Mouse (Mus musculus) C2C12 (cell line): Measurements from ENCODE around the gene Ttyh2. TPM values are rescaled to one million over a fixed set of nuclear protein-coding genes. Genes with fewer than 3 reads are reported as not detected.
"Not testable (repeated sequence)": the region's sequence is repeated elsewhere in the genome, so short reads cannot be mapped to it uniquely, and the experiment has no call there.

ENCODE experiments used
- H3K27me3 ChIP-seq: one replicate; pipeline ENCODE4 v1.6.1; 2011; ENCODE audit not compliant: control insufficient read depth, insufficient read depth, insufficient read length
- H3K36me3 ChIP-seq: one replicate; pipeline ENCODE4 v1.6.1; 2011; ENCODE audit not compliant: control insufficient read depth, insufficient read depth
- H3K4me3 ChIP-seq: one replicate; pipeline ENCODE4 v1.5.1; 2011; ENCODE audit warnings: mild to moderate bottlenecking, control low read depth; ENCODE audit not compliant: poor library complexity, insufficient read depth, severe bottlenecking
- H3K79me2 ChIP-seq: one replicate; pipeline ENCODE4 v1.6.1; 2011; ENCODE audit not compliant: control insufficient read depth, insufficient read depth
- H3K79me3 ChIP-seq: one replicate; pipeline ENCODE4 v1.6.1; 2011; ENCODE audit warnings: low read depth, control low read depth
- H3ac ChIP-seq: one replicate; pipeline ENCODE3; 2011; ENCODE audit warnings: low read depth; ENCODE audit not compliant: control insufficient read depth, insufficient read length
- CEBPB ChIP-seq: IDR thresholded peaks from one replicate; pipeline ENCODE4 v1.6.1; 2011; ENCODE audit warnings: low read depth, mild to moderate bottlenecking, control low read depth, moderate library complexity
- CTCF ChIP-seq: IDR thresholded peaks from one replicate; pipeline ENCODE4 v1.5.1; 2011; ENCODE audit not compliant: control insufficient read depth, insufficient read depth, insufficient read length
- FOSL1 ChIP-seq: IDR thresholded peaks from one replicate; pipeline ENCODE4 v1.8.0; 2011; ENCODE audit warnings: mild to moderate bottlenecking, low read length; ENCODE audit not compliant: poor library complexity, insufficient read depth, severe bottlenecking
- MAX ChIP-seq: IDR thresholded peaks from one replicate; pipeline ENCODE4 v1.6.1; 2011; ENCODE audit warnings: mild to moderate bottlenecking, control low read depth
- MYOD1 ChIP-seq: IDR thresholded peaks from one replicate; pipeline ENCODE4 v1.6.1; 2011; ENCODE audit warnings: low read depth; ENCODE audit not compliant: control insufficient read depth, insufficient read length
- MYOG ChIP-seq: IDR thresholded peaks from one replicate; pipeline ENCODE4 v1.6.1; 2011; ENCODE audit not compliant: control insufficient read depth, insufficient read length; ENCODE audit errors: extremely low read depth
- USF1 ChIP-seq: IDR thresholded peaks from one replicate; pipeline ENCODE4 v1.6.1; 2011; ENCODE audit warnings: low read depth, mild to moderate bottlenecking, control low read depth, moderate library complexity
- polyA plus RNA-seq: library from polyadenylated mRNA; unstranded; fragments of >200 nt; fragmentation: generic; extraction: Trizol; gene quantifications from one replicate; pipeline ENCODE4 v1.2.1, GENCODE M21; 2012; ENCODE audit warnings: missing spikeins

Ttyh2 gene
- polyA plus RNA-seq, 1 experiment = 20.1 TPM

DNA sequence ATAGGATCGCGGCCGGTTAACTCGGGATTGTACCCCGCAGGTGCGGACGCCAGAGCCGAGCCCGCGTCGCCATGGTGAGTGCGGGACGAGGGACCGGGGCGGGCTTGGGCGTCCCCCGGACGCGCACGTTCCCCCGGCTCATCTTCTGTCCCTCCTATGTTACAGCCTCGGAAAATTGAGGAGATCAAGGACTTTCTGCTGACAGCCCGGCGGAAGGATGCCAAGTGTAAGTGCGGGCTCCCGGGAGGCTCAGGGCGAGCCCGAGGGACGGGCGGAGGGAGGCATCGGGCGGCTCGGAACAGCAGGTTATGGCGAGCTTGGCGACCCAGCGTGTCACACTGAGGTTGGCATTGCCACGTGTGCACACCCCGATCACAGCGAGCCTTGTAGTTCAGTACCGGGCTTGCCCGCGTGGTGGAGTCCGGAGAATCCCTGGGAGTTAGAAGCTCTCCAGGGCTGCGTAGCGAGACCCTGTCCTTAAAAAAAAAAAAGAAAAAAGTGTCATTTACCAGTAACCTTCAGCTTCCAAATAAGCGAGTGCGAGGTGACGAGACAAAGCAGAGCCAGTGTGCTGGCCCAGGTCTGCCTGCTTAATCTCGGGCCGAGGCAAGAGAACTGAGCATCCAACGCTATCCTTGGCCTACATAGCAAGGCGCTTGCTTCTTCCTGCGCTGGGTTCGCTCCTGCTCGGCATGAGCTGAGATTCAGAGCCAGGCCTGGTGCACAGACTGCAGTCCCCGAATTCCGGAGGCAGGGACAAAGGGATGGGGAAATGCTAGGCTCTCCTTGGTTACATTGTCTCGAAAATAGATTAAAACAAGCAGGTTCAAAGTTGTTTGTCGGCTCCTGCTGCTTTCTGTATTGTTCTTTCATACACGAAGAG is 6.2 kb upstream of the Ttyh2 start:
- H3K4me3 ChIP-seq = peak overlapping the region; percentile 92
- TF ChIP-seq MYOD1 (no peak), CEBPB (no peak), MYOG (no peak), USF1 (no peak), MAX (peak; percentile 54)

DNA sequence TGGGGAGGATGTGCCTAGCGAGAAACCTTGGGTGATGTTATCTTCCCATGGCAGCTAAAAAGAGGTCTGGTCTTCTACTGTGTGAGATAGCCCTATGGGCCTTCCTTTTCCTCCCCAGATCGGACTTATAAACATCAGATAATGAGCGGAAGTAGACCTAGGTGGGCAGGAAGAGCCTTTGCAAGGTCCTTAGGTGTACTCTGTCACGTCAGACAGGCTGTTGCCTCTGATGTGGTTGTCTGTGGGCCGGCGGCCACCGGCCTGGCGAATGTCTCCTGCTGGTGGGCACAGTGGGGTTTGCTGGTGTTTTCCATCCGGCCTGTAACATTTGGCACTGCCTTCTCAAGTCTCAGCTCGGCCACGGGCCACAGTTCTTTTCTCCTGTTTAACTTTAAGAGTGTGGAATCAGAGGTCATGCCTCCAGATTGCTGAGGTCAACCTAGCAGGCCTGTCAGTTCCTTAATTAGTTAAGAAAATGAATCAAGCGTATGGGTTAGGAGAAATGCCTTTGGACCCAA is 5.5 kb upstream of the Ttyh2 start:
- Histone ChIP-seq H3K36me3 (peaks cover 56% of the 10 kb centered on the region), H3K27me3 (peaks cover 5% of the 10 kb centered on the region), H3K79me3 (peaks cover 58% of the 10 kb centered on the region), H3K79me2 (peaks cover 63% of the 10 kb centered on the region), H3K4me3 (peak overlapping the region; percentile 92), H3ac (peak overlapping the region; percentile 89)
- TF ChIP-seq MAX (no peak), MYOD1 (no peak), CEBPB (no peak), USF1 (no peak), MYOG (no peak), CTCF (no peak), FOSL1 (no peak)

More for the DNA sequence above, 6.2 kb upstream of the Ttyh2 start:
- H3K79me2 ChIP-seq = peaks cover 56% of the 10 kb centered on the region
- H3K79me3 ChIP-seq = peaks cover 52% of the 10 kb centered on the region
- peaks cover 50% of the 10 kb centered on the region for H3K36me3 ChIP-seq
- peak overlapping the region; percentile 89 for H3ac ChIP-seq
- peaks cover 5% of the 10 kb centered on the region for H3K27me3 ChIP-seq

DNA sequence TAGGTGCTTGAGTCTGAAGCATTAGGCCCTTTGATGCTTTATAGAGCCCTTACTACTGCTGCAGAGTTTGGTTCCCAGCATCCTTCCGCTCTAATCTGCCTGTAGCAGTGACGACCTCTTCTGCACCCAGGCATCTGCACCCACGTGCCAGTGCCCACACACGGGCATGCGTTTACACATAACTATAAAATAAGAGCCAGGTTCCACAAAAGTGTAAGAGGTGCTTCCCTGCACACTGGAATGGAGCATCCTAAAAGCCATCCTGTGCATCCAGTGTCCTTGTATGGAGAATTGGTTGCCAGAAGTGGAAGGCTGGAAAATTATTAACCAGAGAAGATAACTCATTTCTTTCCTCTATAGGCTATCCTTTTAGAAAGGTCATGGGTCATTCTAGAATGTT is 4.1 kb upstream of the Ttyh2 start:
- H3K36me3 ChIP-seq = peaks cover 56% of the 10 kb centered on the region
- H3ac ChIP-seq = no peak overlapping the region
- H3K27me3 ChIP-seq = no peaks in the 10 kb centered on the region
- H3K79me2 ChIP-seq = peaks cover 78% of the 10 kb centered on the region
- H3K79me3 ChIP-seq = peaks cover 69% of the 10 kb centered on the region
- H3K4me3 ChIP-seq = no peak overlapping the region
- no peak for TF ChIP-seq CEBPB
- TF ChIP-seq MYOD1 = no peak
- no peak for TF ChIP-seq CTCF
- no peak for TF ChIP-seq USF1
- no peak for TF ChIP-seq MYOG
- TF ChIP-seq MAX = no peak
- TF ChIP-seq FOSL1 = no peak

DNA sequence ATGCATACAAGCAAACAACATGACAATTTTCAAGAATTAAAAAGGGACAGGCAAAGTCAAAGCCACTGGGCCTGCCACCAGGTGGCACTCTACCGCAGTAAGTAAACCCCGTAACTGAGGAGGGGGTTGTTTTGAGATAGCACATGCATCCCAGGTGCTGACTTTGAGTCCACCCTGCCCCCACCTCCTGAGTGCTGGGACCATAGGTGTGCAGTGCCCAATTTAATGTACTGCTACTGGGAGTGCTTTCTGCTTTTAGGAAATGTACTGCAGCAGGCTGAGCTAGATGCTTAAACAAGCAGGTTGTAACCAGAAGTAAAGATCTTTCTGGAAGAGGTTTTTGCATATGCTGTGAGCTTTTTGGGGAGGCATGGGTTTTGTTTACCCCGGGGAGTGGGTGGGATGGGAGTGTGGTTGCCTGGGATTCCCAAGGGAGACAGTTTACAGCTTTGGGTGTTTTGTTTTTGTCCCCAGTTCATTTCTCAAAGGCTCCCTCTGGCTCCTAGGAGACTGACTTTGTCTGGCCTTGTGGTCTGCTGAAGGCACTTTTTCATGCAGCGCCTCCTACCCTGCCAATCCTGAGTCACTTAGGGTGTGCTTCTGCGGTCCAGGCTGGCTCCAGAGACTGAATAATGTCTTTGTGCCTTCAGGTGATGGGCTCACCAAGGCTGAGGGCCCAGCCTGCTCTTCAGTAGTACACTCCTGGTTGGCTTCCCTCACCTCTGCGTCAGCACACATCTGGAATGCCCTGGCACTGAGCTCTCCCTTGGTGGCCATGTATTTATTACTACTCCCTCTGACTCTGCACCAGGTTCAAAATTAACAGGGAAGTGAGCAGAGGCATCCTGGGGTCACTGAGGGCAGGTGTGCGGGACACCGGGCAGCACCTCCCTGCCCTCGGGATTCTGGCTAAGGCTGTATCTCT is 2.2 kb upstream of the Ttyh2 start:
- H3K36me3 ChIP-seq = peaks cover 63% of the 10 kb centered on the region
- H3K79me2 ChIP-seq = peaks cover 97% of the 10 kb centered on the region
- H3ac ChIP-seq = peak overlapping the region; percentile 66
- peak; percentile 56 for TF ChIP-seq MAX
- TF ChIP-seq CTCF = no peak
- no peak for TF ChIP-seq MYOG
- no peaks in the 10 kb centered on the region for H3K27me3 ChIP-seq
- peaks cover 85% of the 10 kb centered on the region for H3K79me3 ChIP-seq
- peak overlapping the region; percentile 64 for H3K4me3 ChIP-seq

DNA sequence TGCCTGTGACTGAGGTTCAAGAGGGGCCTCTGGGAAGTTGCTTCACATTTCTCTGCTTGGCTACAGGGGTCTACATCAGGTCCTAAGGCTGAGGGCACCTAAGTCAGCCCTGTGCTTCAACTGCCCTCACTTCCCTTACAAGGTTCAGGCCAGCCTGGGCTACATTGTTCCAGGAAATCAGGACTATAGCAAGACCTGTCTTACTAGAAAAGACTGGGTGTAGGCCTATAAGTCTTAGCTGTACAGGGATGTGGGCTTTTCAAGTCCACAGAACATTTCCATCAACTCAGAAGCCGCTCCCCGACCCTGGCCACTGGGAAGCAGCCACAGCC is 1.5 kb upstream of the Ttyh2 start:
- TF ChIP-seq MYOD1 (no peak), MAX (no peak), CEBPB (no peak), MYOG (no peak), USF1 (no peak), FOSL1 (no peak), CTCF (no peak)
- H3ac ChIP-seq = peak overlapping the region; percentile 66
- H3K79me3 ChIP-seq = peaks cover 90% of the 10 kb centered on the region
- no peaks in the 10 kb centered on the region for H3K27me3 ChIP-seq
- H3K79me2 ChIP-seq = peaks cover 100% of the 10 kb centered on the region
- H3K36me3 ChIP-seq = peaks cover 69% of the 10 kb centered on the region
- H3K4me3 ChIP-seq = peak overlapping the region; percentile 64

DNA sequence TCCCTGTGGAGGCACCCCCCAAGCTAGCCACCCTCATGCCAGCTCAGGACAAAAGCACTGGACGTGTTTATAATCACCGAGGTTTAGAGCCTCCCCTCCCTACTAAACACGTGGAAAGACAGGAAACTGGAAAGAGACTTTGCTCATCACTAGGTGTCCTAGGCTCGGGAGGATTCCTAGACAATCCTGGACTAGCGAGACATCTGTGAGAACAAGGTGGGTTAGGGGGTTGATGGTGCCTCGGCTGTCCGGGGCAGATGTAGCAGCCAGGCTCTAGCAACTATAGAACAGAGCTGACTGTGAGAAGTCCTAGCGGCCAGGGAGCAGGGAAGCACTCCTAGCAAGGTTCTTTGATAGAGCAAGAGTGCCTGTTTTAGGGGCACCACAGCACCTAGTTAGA is 1.1 kb upstream of the Ttyh2 start:
- Histone ChIP-seq H3K36me3 (peaks cover 72% of the 10 kb centered on the region), H3K4me3 (peak overlapping the region; percentile 64), H3K79me2 (peaks cover 100% of the 10 kb centered on the region), H3ac (peak overlapping the region; percentile 5), H3K27me3 (no peaks in the 10 kb centered on the region), H3K79me3 (peaks cover 85% of the 10 kb centered on the region)
- no peak for TF ChIP-seq FOSL1
- TF ChIP-seq CTCF = no peak
- no peak for TF ChIP-seq MAX
- TF ChIP-seq MYOD1 = no peak

DNA sequence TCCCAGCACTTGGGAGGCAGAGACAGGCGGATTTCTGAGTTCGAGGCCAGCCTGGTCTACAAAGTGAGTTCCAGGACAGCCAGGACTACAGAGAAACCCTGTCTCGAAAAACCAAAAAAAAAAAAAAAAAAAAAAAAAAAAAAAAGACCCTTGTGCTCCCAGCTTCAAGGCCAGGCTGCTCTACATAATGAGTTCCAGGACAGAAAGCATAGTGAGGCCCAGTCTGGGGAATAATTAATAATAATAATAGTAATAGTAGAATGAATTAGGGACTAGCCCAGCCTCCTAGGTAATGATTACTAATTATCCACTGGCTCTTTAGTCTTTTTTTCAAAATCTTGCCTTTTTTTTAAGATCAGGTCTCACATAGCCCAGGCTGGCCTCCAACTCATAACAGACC is 435 bp upstream of the Ttyh2 start:
- Histone ChIP-seq H3K4me3 (peak overlapping the region; percentile 64), H3K36me3 (peaks cover 72% of the 10 kb centered on the region), H3K79me2 (peaks cover 100% of the 10 kb centered on the region), H3K79me3 (peaks cover 85% of the 10 kb centered on the region)
- not testable (repeated sequence) for H3K27me3 ChIP-seq, H3ac ChIP-seq
